Mouse (Mus musculus): Measurements from ENCODE around the gene Crhr1. TPM values are rescaled to one million over a fixed set of nuclear protein-coding genes. Genes with fewer than 3 reads are reported as not detected.

Gene Crhr1
- total and polyA plus RNA-seq, 3 experiments = not detected

- no peak overlapping the region for H3K9ac ChIP-seq (ENCODE audit: control insufficient read depth, low read depth, low read length, poor library complexity, severe bottlenecking)
- TF ChIP-seq RAD21 (IDR thresholded peaks at IDR 0.05; ENCODE audit: low read depth, low read length) (no peak), NRF1 (IDR thresholded peaks at IDR 0.05; ENCODE audit: insufficient read depth, low read depth, low read length, poor library complexity, severe bottlenecking) (no peak), USF2 (IDR thresholded peaks at IDR 0.05; ENCODE audit: borderline replicate concordance in 1 of 2, insufficient read depth in 1 of 2, low read depth in 1 of 2, low read length in 2 of 2) (no peak), ELF1 (IDR thresholded peaks at IDR 0.05; ENCODE audit: low read depth, low read length) (no peak), POLR2A (IDR thresholded peaks at IDR 0.05; ENCODE audit: control insufficient read depth in 1 of 2, insufficient read depth in 1 of 2, low read depth in 1 of 2, low read length in 2 of 2, poor library complexity in 1 of 2) (no peak), UBTF (IDR thresholded peaks at IDR 0.05; ENCODE audit: borderline replicate concordance, insufficient read depth, low read depth, low read length) (no peak), JUND (IDR thresholded peaks at IDR 0.05; ENCODE audit: low read depth, low read length) (no peak), KAT2A (conservative IDR thresholded peaks at IDR 0.05; ENCODE audit: low read depth, low read length) (no peak), MYC (IDR thresholded peaks at IDR 0.05; ENCODE audit: low read depth, low read length) (no peak), EP300 (IDR thresholded peaks at IDR 0.05; ENCODE audit: low read depth in 1 of 2, low read length in 2 of 2) (no peak)
- peaks cover 5 to 7% of the 10 kb centered on the region in 2 experiments for H3K27me3 ChIP-seq (ENCODE audit: control insufficient read depth in 1 of 2, insufficient read depth in 2 of 2, low read length in 2 of 2)
- no peak overlapping the region for H3K4me3 ChIP-seq (ENCODE audit: control insufficient read depth in 1 of 2, insufficient read depth in 1 of 2, low read depth in 2 of 2, low read length in 2 of 2)
- no peaks in the 10 kb centered on the region for H3K9me3 ChIP-seq (replicated peaks; ENCODE audit: insufficient read depth, low read length)
- no peaks in the 10 kb centered on the region for H3K36me3 ChIP-seq (ENCODE audit: control insufficient read depth in 1 of 2, insufficient read depth in 2 of 2, low read length in 2 of 2)
- no peak for DNase-seq (ENCODE audit: low read depth, low spot score)
- H3K79me2 ChIP-seq (ENCODE audit: control insufficient read depth, insufficient read depth, low read length, poor library complexity) = no peaks in the 10 kb centered on the region
- no peak overlapping the region for H3K27ac ChIP-seq (ENCODE audit: control insufficient read depth, low read depth, low read length)
- no peaks in the 10 kb centered on the region for H3K4me1 ChIP-seq (ENCODE audit: control insufficient read depth in 1 of 2, insufficient read depth in 2 of 2, low read length in 2 of 2)
These were observed 18.3 kb downstream of the Crhr1 start for GRCm38 (mm10) chr11:104150911-104151310.

- no peak overlapping the region for H3K27ac ChIP-seq (ENCODE audit: control insufficient read depth, low read depth, low read length)
- H3K9ac ChIP-seq (ENCODE audit: control insufficient read depth, low read depth, low read length, poor library complexity, severe bottlenecking) = no peak overlapping the region
- H3K79me2 ChIP-seq (ENCODE audit: control insufficient read depth, insufficient read depth, low read length, poor library complexity) = no peaks in the 10 kb centered on the region
- H3K4me3 ChIP-seq (ENCODE audit: control insufficient read depth in 1 of 2, insufficient read depth in 1 of 2, low read depth in 2 of 2, low read length in 2 of 2) = no peak overlapping the region
- H3K36me3 ChIP-seq (ENCODE audit: control insufficient read depth in 1 of 2, insufficient read depth in 2 of 2, low read length in 2 of 2) = no peaks in the 10 kb centered on the region
- DNase-seq (ENCODE audit: low read depth, low spot score) = no peak
- no peaks in the 10 kb centered on the region for H3K9me3 ChIP-seq (replicated peaks; ENCODE audit: insufficient read depth, low read length)
- peaks cover 3 to 4% of the 10 kb centered on the region in 2 experiments for H3K27me3 ChIP-seq (ENCODE audit: control insufficient read depth in 1 of 2, insufficient read depth in 2 of 2, low read length in 2 of 2)
- no peaks in the 10 kb centered on the region for H3K4me1 ChIP-seq (ENCODE audit: control insufficient read depth in 1 of 2, insufficient read depth in 2 of 2, low read length in 2 of 2)
- TF ChIP-seq NRF1 (IDR thresholded peaks at IDR 0.05; ENCODE audit: insufficient read depth, low read depth, low read length, poor library complexity, severe bottlenecking) (no peak), TAL1 (IDR thresholded peaks at IDR 0.05; ENCODE audit: low read length) (no peak), SMC3 (IDR thresholded peaks at IDR 0.05; ENCODE audit: low read depth, low read length) (no peak), CHD2 (IDR thresholded peaks at IDR 0.05; ENCODE audit: low read length) (no peak), POLR2AphosphoS5 (IDR thresholded peaks at IDR 0.05; ENCODE audit: borderline replicate concordance, low read depth, low read length) (no peak), UBTF (IDR thresholded peaks at IDR 0.05; ENCODE audit: borderline replicate concordance, insufficient read depth, low read depth, low read length) (no peak), MAZ (IDR thresholded peaks at IDR 0.05; ENCODE audit: low read depth, low read length) (no peak), USF1 (IDR thresholded peaks at IDR 0.05; ENCODE audit: low read depth, low read length) (no peak), MEF2A (IDR thresholded peaks at IDR 0.05; ENCODE audit: extremely low read depth, insufficient replicate concordance, low read depth, low read length, poor library complexity, severe bottlenecking) (no peak)
These were observed 21.7 kb downstream of the Crhr1 start for GRCm38 (mm10) chr11:104154332-104154731.

All from MEL (cell line).